Mouse (Mus musculus) spleen, postnatal 10 days (tissue): Measurements from ENCODE around the gene Ptges2.

Experiments used
- DNase-seq, 2 experiments: peaks; one replicate each; pipeline ENCODE4 v3.0.0; 2021 to 2022; ENCODE audit warnings: low spot score in 2 of 2

The Ptges2 gene

GRCm38 (mm10) chr2:32440164-32440563, 44.5 kb downstream of the Ptges2 start:
- DNase-seq = no peak

- no peak for DNase-seq
Measured at GRCm38 (mm10) chr2:32440632-32441031, 44.9 kb downstream of the Ptges2 start.

- no peak for DNase-seq
Measured at GRCm38 (mm10) chr2:32441550-32441949, 45.9 kb downstream of the Ptges2 start.

- DNase-seq = no peak
Measured at GRCm38 (mm10) chr2:32445535-32445934, 49.8 kb downstream of the Ptges2 start.

GRCm38 (mm10) chr2:32447264-32447936, 51.7 kb downstream of the Ptges2 start:
- peak; percentile 33 to 60 for DNase-seq

GRCm38 (mm10) chr2:32448480-32448879, 52.8 kb downstream of the Ptges2 start:
- DNase-seq = no peak

GRCm38 (mm10) chr2:32449761-32450754, 54.4 kb downstream of the Ptges2 start, which contains the start of gene Naif1:
Naif1 (plus strand) TSS chr2:32450457.
- DNase-seq = peak in 1 of 2 experiments; percentile 38

GRCm38 (mm10) chr2:32450881-32451844, 55.5 kb downstream of the Ptges2 start, which contains the start of gene Slc25a25:
Slc25a25 (minus strand) TSS chr2:32451445.
- peak; percentile 91 to 99 for DNase-seq

GRCm38 (mm10) chr2:32451870-32452372, 56.2 kb downstream of the Ptges2 start:
- peak; percentile 98 for DNase-seq

- DNase-seq = peak in 1 of 2 experiments; percentile 50
Measured at GRCm38 (mm10) chr2:32452441-32452971, 56.8 kb downstream of the Ptges2 start.

GRCm38 (mm10) chr2:32453641-32454303, 58.1 kb downstream of the Ptges2 start:
- no peak for DNase-seq

GRCm38 (mm10) chr2:32454633-32455032, 58.9 kb downstream of the Ptges2 start:
- no peak for DNase-seq

- no peak for DNase-seq
Measured at GRCm38 (mm10) chr2:32455101-32455500, 59.4 kb downstream of the Ptges2 start.
